Mouse (Mus musculus) spleen, adult 2 months (tissue): ENCODE data around the gene Wscd2.

Experiments used
- CTCF ChIP-seq: fragments of 200-500 bp; IDR thresholded peaks from 2 replicates; pipeline ENCODE4 v1.5.1; 2011; ENCODE audit warnings: mild to moderate bottlenecking, inconsistent platforms; ENCODE audit not compliant: insufficient read depth, insufficient read length, insufficient replicate concordance; ENCODE audit errors: extremely low read depth
- POLR2A ChIP-seq: fragments of 200-500 bp; IDR thresholded peaks from 2 replicates; pipeline ENCODE4 v1.6.1; 2011; ENCODE audit warnings: low read depth, low read length, inconsistent platforms

DNA sequence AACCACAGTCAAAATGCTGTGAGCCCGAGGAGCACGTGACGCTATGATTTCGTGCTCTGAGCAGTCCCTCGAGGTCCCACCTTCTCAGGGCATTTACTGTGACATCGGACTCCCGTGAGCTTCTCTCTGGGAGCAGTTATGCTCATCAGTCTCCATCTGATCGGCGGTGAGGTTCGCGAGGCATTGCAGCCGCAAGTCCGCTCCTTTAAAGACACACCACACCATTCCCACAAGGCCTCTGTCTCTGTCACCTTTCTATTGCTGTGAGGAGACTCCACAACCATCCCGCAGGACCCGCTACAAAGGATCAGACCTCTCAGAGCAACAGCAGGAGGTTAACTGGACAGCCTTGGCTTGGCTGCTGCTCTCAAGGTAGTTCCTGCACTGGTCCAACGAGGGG lies 28.6 kb upstream of the Wscd2 start:
- no peak for TF ChIP-seq CTCF
- TF ChIP-seq POLR2A = no peak
